In genomic region chr11:88145214-88146006, GRCm38 (mm10) we compare ENCODE assay signal across 8 mouse cellular contexts. TPM values are rescaled to one million over a fixed set of nuclear protein-coding genes. Genes with fewer than 3 reads are reported as not detected.
A peak's percentile ranks its signal among the peaks of the same experiment; 100 is the strongest.
DNase-seq lines count a peak whose midpoint lies in the region; ATAC-seq and TF ChIP-seq lines count a peak whose summit lies in the region.

No protein-coding gene starts in this region.

- H3K9me3 ChIP-seq in kidney, postnatal 0 days (replicated peaks; ENCODE audit: low read length): no peaks in the 10 kb centered on the region
- H3K9me3 ChIP-seq in kidney, embryonic 14.5 days (ENCODE audit: control insufficient read depth, low read length): no peaks in the 10 kb centered on the region
- H3K9me3 ChIP-seq in liver, embryonic 15.5 days (replicated peaks): no peaks in the 10 kb centered on the region

- H3K9ac ChIP-seq in kidney, postnatal 0 days (ENCODE audit: low read depth, low read length): no peak overlapping the region
- no peak overlapping the region for H3K9ac ChIP-seq in kidney, embryonic 14.5 days (ENCODE audit: low read depth, low read length)
- H3K9ac ChIP-seq in liver, embryonic 15.5 days: no peak overlapping the region

- no peak for DNase-seq in kidney, postnatal 0 days (ENCODE audit: low spot score)
- DNase-seq in thymus, adult 2 months: peak; percentile 67
- DNase-seq in frontal cortex, postnatal 25 days (ENCODE audit: low spot score in 2 of 2): no peak
- no peak for DNase-seq in testis, postnatal 14 days (ENCODE audit: low spot score)
- no peak for DNase-seq in left cerebral cortex, postnatal 36 days (ENCODE audit: low spot score in 2 of 2)

- no peak overlapping the region for H3K4me2 ChIP-seq in kidney, postnatal 0 days (ENCODE audit: low read length)
- H3K4me2 ChIP-seq in kidney, embryonic 14.5 days (replicated peaks; ENCODE audit: low read depth, low read length): no peak overlapping the region
- H3K4me2 ChIP-seq in liver, embryonic 15.5 days: no peak overlapping the region

- H3K27ac ChIP-seq in kidney, postnatal 0 days: 0 out of 2 replicates have a peak overlapping the region, but pooled peaks have one; percentile 25
- no peak overlapping the region for H3K27ac ChIP-seq in kidney, embryonic 14.5 days (ENCODE audit: low read depth, low read length)
- no peak overlapping the region for H3K27ac ChIP-seq in liver, embryonic 15.5 days (replicated peaks)
- peak overlapping the region; percentile 69 for H3K27ac ChIP-seq in thymus, adult 2 months (ENCODE audit: control insufficient read depth, insufficient read depth, low read length)

- no peak for TF ChIP-seq POLR2A in thymus, adult 2 months (IDR thresholded peaks at IDR 0.05; ENCODE audit: control insufficient read depth, extremely low read depth, insufficient read depth, low read length, poor library complexity)

- WGBS in kidney, postnatal 0 days: 68% methylated on average over 13 of the region's 13 CpGs
- 77% methylated on average over 13 of the region's 13 CpGs for WGBS in kidney, embryonic 14.5 days
- WGBS in liver, embryonic 15.5 days (ENCODE audit: insufficient replicate concordance): 14% methylated on average over 13 of the region's 13 CpGs
- 18% methylated on average over 13 of the region's 13 CpGs for WGBS in thymus, adult 2 months

- TF ChIP-seq CTCF in kidney, postnatal 0 days (IDR thresholded peaks at IDR 0.05; ENCODE audit: low read depth): no peak
- TF ChIP-seq CTCF in thymus, adult 2 months (IDR thresholded peaks at IDR 0.05; ENCODE audit: borderline replicate concordance, control insufficient read depth, extremely low read depth, insufficient read depth, low read length, poor library complexity): no peak

- no peaks in the 10 kb centered on the region for H3K36me3 ChIP-seq in kidney, postnatal 0 days (ENCODE audit: insufficient read depth, low read length)
- no peaks in the 10 kb centered on the region for H3K36me3 ChIP-seq in kidney, embryonic 14.5 days (ENCODE audit: control insufficient read depth, insufficient read depth, low read length)
- no peaks in the 10 kb centered on the region for H3K36me3 ChIP-seq in liver, embryonic 15.5 days (replicated peaks)
- H3K36me3 ChIP-seq in thymus, adult 2 months (ENCODE audit: control insufficient read depth, insufficient read depth, low read length): no peaks in the 10 kb centered on the region

- no peak for ATAC-seq in kidney, postnatal 0 days (replicated peaks; ENCODE audit: low FRiP score, low read depth)
- ATAC-seq in kidney, embryonic 14.5 days (ENCODE audit: low FRiP score, low TSS enrichment): no peak
- peak; percentile 81 for ATAC-seq in common myeloid progenitor, adult 5-6 weeks (replicated peaks; ENCODE audit: low read depth, poor library complexity, severe bottlenecking)
- peak; percentile 47 for ATAC-seq in liver, embryonic 15.5 days (ENCODE audit: insufficient read depth)

- H3K27me3 ChIP-seq in kidney, postnatal 0 days (ENCODE audit: insufficient read depth, low read length): no peaks in the 10 kb centered on the region
- no peaks in the 10 kb centered on the region for H3K27me3 ChIP-seq in kidney, embryonic 14.5 days (ENCODE audit: control insufficient read depth, insufficient read depth, low read length)
- peaks cover 37% of the 10 kb centered on the region for H3K27me3 ChIP-seq in liver, embryonic 15.5 days
- H3K27me3 ChIP-seq in thymus, adult 2 months (ENCODE audit: control insufficient read depth, insufficient read depth, low read length): no peaks in the 10 kb centered on the region

- intact Hi-C loops in left cerebral cortex, postnatal 36 days (cut with DNase I): no loop called here

- H3K4me1 ChIP-seq in kidney, postnatal 0 days (replicated peaks; ENCODE audit: insufficient read depth, low read length): peaks cover 13% of the 10 kb centered on the region
- H3K4me1 ChIP-seq in kidney, embryonic 14.5 days (ENCODE audit: control insufficient read depth, insufficient read depth, low read length): peaks cover 44% of the 10 kb centered on the region
- H3K4me1 ChIP-seq in liver, embryonic 15.5 days (replicated peaks): peaks cover 34% of the 10 kb centered on the region
- H3K4me1 ChIP-seq in thymus, adult 2 months (replicated peaks; ENCODE audit: control insufficient read depth, insufficient read depth, low read length): peaks cover 47% of the 10 kb centered on the region

- no peak overlapping the region for H3K4me3 ChIP-seq in kidney, postnatal 0 days (replicated peaks; ENCODE audit: low read depth, low read length)
- no peak overlapping the region for H3K4me3 ChIP-seq in kidney, embryonic 14.5 days (ENCODE audit: low read length)
- H3K4me3 ChIP-seq in liver, embryonic 15.5 days (replicated peaks): no peak overlapping the region
- no peak overlapping the region for H3K4me3 ChIP-seq in thymus, adult 2 months (ENCODE audit: control insufficient read depth, insufficient read depth, low read length)

RNA-seq across cellular contexts. Expression of gene Cuedc1, which starts 47.6 kb away (rescaled TPM):
- polyA plus RNA-seq in kidney, postnatal 0 days (2015; fragmentation: Nextera tagmentation; extraction: Ambion mirVana): 16.4 and 19.4 TPM in 2 replicates
- 13.2 and 17.0 TPM in 2 replicates for polyA plus RNA-seq in kidney, embryonic 14.5 days (2014; fragmentation: Nextera tagmentation; extraction: Ambion mirVana)
- total RNA-seq in common myeloid progenitor, adult 5-6 weeks (2017): 3.3 and 4.2 TPM in 2 replicates
- polyA plus RNA-seq in liver, embryonic 15.5 days (2015; fragmentation: Nextera tagmentation; extraction: Ambion mirVana): 1.1 and 1.5 TPM in 2 replicates
- 13.8 and 15.5 TPM in 2 replicates for polyA plus RNA-seq in thymus, adult 2 months (2012; rRNA removed)
- 10 to 100 TPM; 23.9 to 31.7 TPM for total RNA-seq in left cerebral cortex, postnatal 36 days (2021)

RNA-seq across cellular contexts. Expression of gene Mrps23, which starts 58.8 kb away (rescaled TPM):
- 76.3 and 77.7 TPM in 2 replicates for polyA plus RNA-seq in kidney, postnatal 0 days (2015; fragmentation: Nextera tagmentation; extraction: Ambion mirVana)
- polyA plus RNA-seq in kidney, embryonic 14.5 days (2014; fragmentation: Nextera tagmentation; extraction: Ambion mirVana): 62.3 and 63.6 TPM in 2 replicates
- 49.4 and 78.2 TPM in 2 replicates for total RNA-seq in common myeloid progenitor, adult 5-6 weeks (2017)
- polyA plus RNA-seq in liver, embryonic 15.5 days (2015; fragmentation: Nextera tagmentation; extraction: Ambion mirVana): 25.0 and 26.9 TPM in 2 replicates
- polyA plus RNA-seq in thymus, adult 2 months (2012; rRNA removed): 41.6 and 47.6 TPM in 2 replicates
- total RNA-seq in left cerebral cortex, postnatal 36 days (2021): 10 to 100 TPM; 59.5 to 71.0 TPM

Comparison
In these comparisons a context has a peak if more than half of its experiments do, and no peak if none do; other contexts are left out.
1. H3K27ac ChIP-seq: peak in kidney, postnatal 0 days (single experiment) and thymus, adult 2 months (single experiment); none in kidney, embryonic 14.5 days (single experiment) and liver, embryonic 15.5 days (single experiment).
2. ATAC-seq: peak in common myeloid progenitor, adult 5-6 weeks (single experiment) and liver, embryonic 15.5 days (single experiment); none in kidney, postnatal 0 days (single experiment) and kidney, embryonic 14.5 days (single experiment).